Mouse (Mus musculus): ENCODE results near the gene Arid2.
"Not testable (repeated sequence)": the region's sequence is repeated elsewhere in the genome, so short reads cannot be mapped to it uniquely, and the experiment has no call there.

Gene Arid2

DNA sequence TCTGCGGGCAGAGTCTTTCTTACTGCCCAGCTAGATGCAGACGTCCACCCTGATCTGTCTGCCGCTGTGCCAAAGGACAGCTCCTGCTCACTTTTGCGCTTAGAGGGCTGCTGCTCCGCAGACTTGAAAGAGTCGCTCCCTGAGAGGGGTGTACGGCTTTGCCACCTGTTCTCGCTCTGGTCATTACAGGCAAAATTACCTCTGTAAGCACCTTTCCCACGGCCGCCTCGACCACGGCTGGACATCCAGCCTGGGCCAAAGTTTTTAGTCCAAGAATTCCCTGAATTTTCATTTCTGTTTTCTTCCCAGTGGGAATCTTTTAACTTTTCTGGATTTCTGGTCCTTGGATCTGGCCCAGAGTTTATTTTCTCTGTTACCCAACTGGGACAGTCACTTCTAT is 130.8 kb downstream of the Arid2 start:
- DNase-seq (ENCODE audit: low spot score), result no peak

DNA sequence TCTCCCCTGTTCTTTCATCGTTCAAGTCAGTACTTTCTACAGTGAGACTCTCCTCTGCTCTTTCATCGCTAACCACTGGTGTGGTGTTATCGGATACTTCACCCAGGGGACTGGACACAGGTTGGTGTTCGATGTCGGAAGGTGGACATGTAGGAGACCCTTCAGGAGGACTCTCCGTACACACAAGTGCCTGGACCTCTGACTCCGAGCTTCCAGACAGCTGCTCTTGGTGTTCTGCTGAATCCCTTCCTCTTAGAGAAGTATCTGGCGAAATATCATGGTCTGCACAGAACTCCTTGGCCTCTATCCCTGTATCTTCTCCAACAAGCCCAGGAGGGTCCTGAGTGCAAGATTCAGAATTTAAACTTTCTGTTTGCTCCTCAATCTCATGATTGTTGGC is 132.6 kb downstream of the Arid2 start:
- DNase-seq (ENCODE audit: low spot score), result no peak

DNA sequence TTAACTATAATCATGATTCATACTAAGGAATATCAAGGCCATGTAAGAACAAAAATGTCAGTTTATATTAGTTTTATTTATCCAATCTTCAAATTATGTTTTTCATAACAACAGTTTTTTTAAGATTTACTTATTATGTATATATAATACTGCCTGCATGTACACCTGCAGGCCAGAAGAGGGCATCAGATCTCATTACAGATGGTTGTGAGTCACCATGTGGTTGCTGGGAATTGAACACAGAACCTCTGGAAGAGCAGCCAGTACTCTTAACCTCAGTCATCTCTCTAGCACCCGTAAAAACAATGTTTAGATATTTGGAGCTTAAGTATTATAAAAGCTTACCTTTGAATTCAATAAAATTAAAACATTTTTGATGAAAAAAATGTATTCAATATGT is 146.9 kb downstream of the Arid2 start:
- no peak for DNase-seq (ENCODE audit: low spot score)

DNA sequence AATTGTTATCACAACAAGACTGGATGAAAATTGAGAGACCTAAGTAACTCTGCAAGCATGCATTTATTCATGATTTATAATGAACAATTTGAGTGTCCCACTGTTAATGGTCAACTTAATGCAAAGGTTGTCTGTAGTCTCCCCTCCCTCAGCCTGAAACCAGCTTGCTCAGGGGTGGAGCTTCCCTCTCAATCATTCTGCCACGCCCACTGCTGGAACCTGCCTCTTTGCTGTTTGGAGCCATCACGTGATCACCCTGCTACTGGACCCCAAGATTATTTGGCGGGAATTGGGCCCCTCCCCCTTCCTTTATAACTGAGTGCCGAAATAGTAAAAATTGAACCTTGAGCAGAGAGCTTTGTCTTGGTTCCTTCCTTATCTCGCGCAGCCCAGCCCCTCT is 154.2 kb downstream of the Arid2 start:
- not testable (repeated sequence) for DNase-seq (ENCODE audit: low spot score)

DNA sequence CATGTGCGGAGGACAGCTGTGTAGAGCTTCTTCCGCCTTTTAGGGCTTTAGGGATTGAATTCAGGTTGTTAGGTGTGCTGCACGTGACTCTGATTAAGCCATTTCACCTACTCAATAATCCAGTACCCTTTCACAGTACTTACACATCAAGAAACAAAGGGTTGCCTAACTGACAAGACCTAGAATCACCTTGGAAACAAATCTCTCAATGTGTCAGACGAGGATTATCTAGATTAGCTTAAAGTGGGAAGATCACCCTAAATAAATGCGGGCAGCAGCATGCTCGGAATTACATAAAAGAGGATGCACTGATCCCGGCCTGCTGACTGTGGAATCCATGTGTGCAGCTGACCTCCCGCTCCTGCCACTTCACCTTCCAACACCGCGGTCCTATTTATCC is 159.5 kb downstream of the Arid2 start:
- no peak for DNase-seq (ENCODE audit: low spot score)

DNA sequence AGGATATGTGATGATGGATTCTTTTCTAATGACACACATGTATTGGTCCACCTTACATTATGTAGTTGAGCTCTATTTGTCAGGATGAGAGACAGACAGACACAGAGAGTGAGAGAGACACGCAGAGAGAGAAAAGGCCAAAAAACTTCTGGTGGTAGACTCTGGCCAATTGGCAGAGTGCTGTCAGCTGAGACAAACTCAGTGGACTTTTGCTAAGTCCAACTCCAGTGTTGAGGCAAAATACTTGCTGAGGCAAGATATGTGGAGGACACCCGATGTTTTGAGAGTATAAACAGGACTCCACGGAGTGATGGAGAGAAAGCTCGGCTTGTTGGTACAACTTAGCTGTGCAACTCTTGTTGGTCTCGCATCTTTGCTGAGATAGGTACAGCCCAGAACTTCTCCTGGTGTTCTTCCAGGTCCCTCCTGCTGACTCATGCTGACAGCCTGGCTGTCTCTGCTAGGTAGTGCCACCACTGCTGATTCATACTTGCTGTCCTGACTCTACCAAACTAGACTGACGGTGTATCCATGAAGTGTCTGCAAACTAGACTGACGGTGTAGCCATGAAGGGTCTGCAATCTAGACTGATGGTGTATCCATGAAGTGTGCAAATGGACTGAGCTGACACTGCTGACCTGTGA is 161.5 kb downstream of the Arid2 start:
- no peak for DNase-seq (ENCODE audit: low spot score)

DNA sequence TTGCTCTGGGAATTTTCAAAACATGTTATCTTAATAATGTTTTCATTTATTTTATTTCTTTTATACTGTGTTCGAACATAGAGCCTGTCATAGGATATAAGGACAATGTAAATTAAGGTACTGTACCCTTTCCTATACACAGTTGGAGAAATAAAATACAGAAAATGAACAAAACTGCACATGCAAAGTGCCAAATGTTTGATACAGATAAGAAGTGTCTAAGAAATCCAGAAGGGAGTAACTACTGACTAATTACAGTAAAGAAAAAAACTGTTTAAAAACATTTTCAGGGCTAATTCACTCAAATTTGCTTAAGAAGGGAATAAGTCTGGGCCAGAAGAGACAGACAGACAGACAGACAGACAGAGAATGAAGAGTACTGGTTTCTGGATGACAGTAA is 166.0 kb downstream of the Arid2 start:
- DNase-seq (ENCODE audit: low spot score), result no peak

Data from layer of hippocampus, adult 9-10 months (tissue).